Mouse (Mus musculus): ENCODE data around the gene Foxj1. TPM values are rescaled to one million over a fixed set of nuclear protein-coding genes. Genes with fewer than 3 reads are reported as not detected.
"Not testable (repeated sequence)": the region's sequence is repeated elsewhere in the genome, so short reads cannot be mapped to it uniquely, and the experiment has no call there.

Gene Foxj1
- polyA plus RNA-seq, 1 experiment from 2014 or later = 0.25 TPM

- Histone ChIP-seq H3K4me1 (peaks cover 38% of the 10 kb centered on the region), H3K27ac (no peak overlapping the region; the same call in 1 of the 2 replicates), H3K4me3 (no peak overlapping the region), H3K9me3 (no peaks in the 10 kb centered on the region), H3K36me3 (peaks cover 17% of the 10 kb centered on the region; the same call in 1 of the 2 replicates), H3K27me3 (no peaks in the 10 kb centered on the region), H3K4me2 (replicated peaks) (peak overlapping the region; percentile 27), H3K9ac (0 out of 2 replicates have a peak overlapping the region, but pooled peaks have one; percentile 8)
- no peak for ATAC-seq (ENCODE audit: low FRiP score, low read depth)
- 34% methylated on average over 13 of the region's 13 CpGs for WGBS
Observed at GRCm38 (mm10) chr11:116365432-116365831, 30.2 kb upstream of the Foxj1 start.

- peaks cover 24% of the 10 kb centered on the region for H3K4me1 ChIP-seq
- no peak overlapping the region for H3K27ac ChIP-seq
- H3K4me2 ChIP-seq (replicated peaks) = no peak overlapping the region
- no peaks in the 10 kb centered on the region for H3K9me3 ChIP-seq
- no peak overlapping the region for H3K4me3 ChIP-seq
- H3K9ac ChIP-seq = no peak overlapping the region
- 51% methylated on average over 11 of the region's 11 CpGs for WGBS
- ATAC-seq (ENCODE audit: low FRiP score, low read depth) = no peak
- H3K27me3 ChIP-seq = no peaks in the 10 kb centered on the region
- H3K36me3 ChIP-seq = peaks cover 42% of the 10 kb centered on the region
Observed at GRCm38 (mm10) chr11:116362015-116362414, 26.8 kb upstream of the Foxj1 start.

DNA sequence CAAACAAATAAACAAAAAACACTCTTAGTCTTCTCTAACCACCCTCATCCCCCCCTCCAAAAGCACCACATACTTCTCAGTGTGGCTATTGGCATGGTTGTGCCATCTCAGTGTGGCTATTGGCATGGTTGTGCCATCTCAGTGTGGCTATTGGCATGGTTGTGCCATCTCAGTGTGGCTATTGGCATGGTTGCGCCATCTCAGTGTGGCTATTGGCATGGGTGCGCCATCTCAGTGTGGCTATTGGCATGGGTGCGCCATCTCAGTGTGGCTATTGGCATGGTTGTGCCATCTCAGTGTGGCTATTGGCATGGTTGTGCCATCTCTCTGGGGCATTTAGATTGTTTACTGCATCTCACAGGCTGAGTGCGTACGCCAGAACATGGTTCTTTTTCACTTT is 25.7 kb upstream of the Foxj1 start:
- H3K4me1 ChIP-seq = peaks cover 20% of the 10 kb centered on the region
- not testable (repeated sequence) for H3K27me3 ChIP-seq; H3K27ac ChIP-seq; H3K9me3 ChIP-seq; ATAC-seq (ENCODE audit: low FRiP score, low read depth); H3K4me3 ChIP-seq; H3K4me2 ChIP-seq (replicated peaks); H3K9ac ChIP-seq
- peaks cover 48% of the 10 kb centered on the region for H3K36me3 ChIP-seq
- 98% methylated on average over 5 of the region's 5 CpGs for WGBS

DNA sequence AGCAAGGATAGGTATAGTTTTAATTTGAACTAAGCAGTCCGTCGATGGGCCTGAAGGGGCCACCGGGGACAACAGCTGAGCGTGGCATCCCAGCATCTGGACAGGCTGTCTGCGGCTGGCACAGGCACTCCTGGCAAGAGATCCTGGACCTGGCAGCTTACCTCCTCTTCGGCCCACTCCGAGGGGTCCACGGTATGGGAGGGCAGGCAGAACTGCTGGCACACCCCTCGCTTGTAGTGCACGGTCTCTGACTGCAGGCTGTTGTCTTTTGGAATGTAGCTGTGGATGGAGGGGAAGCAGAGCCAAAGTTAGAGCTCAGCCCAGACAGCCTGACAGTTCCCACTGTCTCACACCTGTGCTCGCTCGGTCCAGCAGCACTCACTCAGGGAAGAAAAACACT is 24.5 kb upstream of the Foxj1 start:
- Histone ChIP-seq H3K4me1 (peaks cover 7% of the 10 kb centered on the region), H3K27me3 (no peaks in the 10 kb centered on the region), H3K9me3 (0 out of 2 replicates have a peak, but pooled peaks cover 4% of the 10 kb centered on the region), H3K27ac (no peak overlapping the region), H3K4me3 (no peak overlapping the region), H3K4me2 (replicated peaks) (no peak overlapping the region), H3K9ac (no peak overlapping the region), H3K36me3 (peaks cover 60% of the 10 kb centered on the region)
- 86% methylated on average over 12 of the region's 12 CpGs for WGBS
- no peak for ATAC-seq (ENCODE audit: low FRiP score, low read depth)

DNA sequence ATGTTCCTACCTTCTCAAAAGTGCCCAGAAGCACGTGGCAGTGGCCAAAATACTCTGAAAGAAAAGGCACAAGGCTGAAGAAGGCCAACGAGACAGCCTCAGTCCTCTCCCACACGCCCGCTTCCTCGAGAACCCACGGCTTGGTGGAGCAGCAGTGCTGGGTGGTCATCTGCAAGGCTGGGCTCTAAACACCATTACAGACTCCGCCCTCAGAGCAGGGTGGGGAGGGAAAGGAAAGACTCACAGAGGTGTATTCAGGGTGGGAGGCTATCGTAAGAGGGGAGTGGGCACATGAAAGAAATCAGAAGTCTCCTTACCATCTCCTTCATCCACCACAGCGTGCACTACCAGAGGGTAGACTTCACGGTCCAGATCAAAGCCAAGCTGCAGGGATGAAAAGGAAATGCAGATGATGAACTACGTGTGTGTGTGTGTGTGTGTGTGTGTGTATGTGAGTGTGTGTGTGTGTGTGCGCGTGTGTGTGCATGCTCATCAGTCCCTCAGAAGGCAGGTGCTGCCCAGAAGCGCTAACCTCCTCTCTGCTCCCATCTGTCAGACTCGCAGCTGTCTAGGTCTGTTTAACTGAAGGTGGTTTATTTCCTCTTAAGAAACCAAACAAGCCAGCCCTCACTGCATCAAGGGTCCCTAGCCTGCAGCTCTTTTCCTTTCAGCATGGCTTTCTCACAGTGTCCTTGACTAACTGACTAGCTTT is 23.9 kb upstream of the Foxj1 start:
- 68% methylated on average over 15 of the region's 15 CpGs for WGBS
- peaks cover 66% of the 10 kb centered on the region for H3K36me3 ChIP-seq
- ATAC-seq (ENCODE audit: low FRiP score, low read depth) = no peak
- H3K9ac ChIP-seq = no peak overlapping the region
- H3K4me2 ChIP-seq (replicated peaks) = no peak overlapping the region
- H3K27me3 ChIP-seq = no peaks in the 10 kb centered on the region
- no peak overlapping the region for H3K27ac ChIP-seq
- 0 out of 2 replicates have a peak, but pooled peaks cover 4% of the 10 kb centered on the region for H3K9me3 ChIP-seq
- peaks cover 2% of the 10 kb centered on the region; the same call in 1 of the 2 replicates for H3K4me1 ChIP-seq
- no peak overlapping the region for H3K4me3 ChIP-seq

- peaks cover 79% of the 10 kb centered on the region for H3K36me3 ChIP-seq
- H3K4me1 ChIP-seq = no peaks in the 10 kb centered on the region
- H3K27ac ChIP-seq = no peak overlapping the region
- no peak for ATAC-seq (ENCODE audit: low FRiP score, low read depth)
- no peak overlapping the region for H3K4me3 ChIP-seq
- H3K27me3 ChIP-seq = no peaks in the 10 kb centered on the region
- H3K9ac ChIP-seq = no peak overlapping the region
- no peak overlapping the region for H3K4me2 ChIP-seq (replicated peaks)
- 33% methylated on average over 17 of the region's 17 CpGs for WGBS
- 0 out of 2 replicates have a peak, but pooled peaks cover 4% of the 10 kb centered on the region for H3K9me3 ChIP-seq
Observed at GRCm38 (mm10) chr11:116354521-116354920, 19.3 kb upstream of the Foxj1 start.

DNA sequence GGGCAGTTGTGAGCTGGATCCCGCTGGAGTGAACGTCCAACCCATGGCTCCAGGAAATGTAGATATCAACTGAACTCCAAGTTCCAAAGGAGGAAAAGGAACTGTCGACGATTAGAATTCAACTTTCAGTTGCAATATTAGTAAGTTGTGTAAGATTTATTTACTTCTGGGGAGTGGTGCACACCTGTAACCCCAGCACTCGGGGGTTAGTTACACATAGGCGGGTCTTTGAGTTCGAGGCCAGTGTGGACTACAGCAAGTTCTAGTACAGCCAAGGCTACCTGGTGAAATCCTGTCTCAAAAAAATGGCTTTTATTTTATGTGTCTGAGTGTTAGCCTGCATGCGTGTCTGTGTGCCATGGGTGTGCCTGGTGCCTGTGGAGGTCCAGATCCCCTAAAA is 18.3 kb upstream of the Foxj1 start:
- H3K36me3 ChIP-seq = peaks cover 79% of the 10 kb centered on the region
- no peaks in the 10 kb centered on the region for H3K27me3 ChIP-seq
- no peak overlapping the region for H3K27ac ChIP-seq
- H3K9ac ChIP-seq = no peak overlapping the region
- no peak overlapping the region for H3K4me3 ChIP-seq
- 0 out of 2 replicates have a peak, but pooled peaks cover 4% of the 10 kb centered on the region for H3K9me3 ChIP-seq
- WGBS = 89% methylated on average over 8 of the region's 8 CpGs
- no peak overlapping the region for H3K4me2 ChIP-seq (replicated peaks)
- no peaks in the 10 kb centered on the region for H3K4me1 ChIP-seq
- no peak for ATAC-seq (ENCODE audit: low FRiP score, low read depth)

DNA sequence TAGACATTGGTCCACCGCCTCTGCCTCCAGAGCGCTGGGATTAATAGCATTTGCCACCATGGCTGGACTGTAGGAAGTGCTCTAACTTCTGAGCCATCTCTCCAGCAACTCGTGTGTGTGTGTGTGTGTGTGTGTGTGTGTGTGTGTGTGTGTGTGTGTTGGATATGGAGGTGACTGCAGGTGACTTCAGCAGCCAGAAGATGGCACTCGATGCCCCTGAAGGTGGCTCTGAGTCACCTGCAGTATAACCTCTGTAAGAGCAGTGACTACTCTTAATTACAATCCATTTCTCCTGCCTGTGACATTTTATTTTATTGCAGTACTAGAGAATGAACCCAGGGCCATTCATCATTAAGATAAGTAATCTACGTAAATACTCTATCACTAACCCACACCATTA is 16.1 kb upstream of the Foxj1 start:
- Histone ChIP-seq H3K36me3 (peaks cover 86% of the 10 kb centered on the region), H3K4me3 (no peak overlapping the region), H3K4me2 (replicated peaks) (no peak overlapping the region), H3K4me1 (no peaks in the 10 kb centered on the region), H3K9me3 (0 out of 2 replicates have a peak, but pooled peaks cover 4% of the 10 kb centered on the region), H3K27me3 (no peaks in the 10 kb centered on the region), H3K9ac (no peak overlapping the region), H3K27ac (no peak overlapping the region)
- no peak for ATAC-seq (ENCODE audit: low FRiP score, low read depth)
- 85% methylated on average over 5 of the region's 5 CpGs for WGBS

GRCm38 (mm10) chr11:116347955-116348354 is 12.8 kb upstream of the Foxj1 start:
- ATAC-seq (ENCODE audit: low FRiP score, low read depth) = peak; percentile 24; the same call in 1 of the 2 replicates
- H3K36me3 ChIP-seq = peaks cover 83% of the 10 kb centered on the region
- no peaks in the 10 kb centered on the region for H3K9me3 ChIP-seq
- no peak overlapping the region for H3K27ac ChIP-seq
- no peaks in the 10 kb centered on the region for H3K4me1 ChIP-seq
- WGBS = 72% methylated on average over 5 of the region's 5 CpGs
- no peak overlapping the region for H3K4me3 ChIP-seq
- H3K4me2 ChIP-seq (replicated peaks) = no peak overlapping the region
- H3K9ac ChIP-seq = no peak overlapping the region
- H3K27me3 ChIP-seq = no peaks in the 10 kb centered on the region

DNA sequence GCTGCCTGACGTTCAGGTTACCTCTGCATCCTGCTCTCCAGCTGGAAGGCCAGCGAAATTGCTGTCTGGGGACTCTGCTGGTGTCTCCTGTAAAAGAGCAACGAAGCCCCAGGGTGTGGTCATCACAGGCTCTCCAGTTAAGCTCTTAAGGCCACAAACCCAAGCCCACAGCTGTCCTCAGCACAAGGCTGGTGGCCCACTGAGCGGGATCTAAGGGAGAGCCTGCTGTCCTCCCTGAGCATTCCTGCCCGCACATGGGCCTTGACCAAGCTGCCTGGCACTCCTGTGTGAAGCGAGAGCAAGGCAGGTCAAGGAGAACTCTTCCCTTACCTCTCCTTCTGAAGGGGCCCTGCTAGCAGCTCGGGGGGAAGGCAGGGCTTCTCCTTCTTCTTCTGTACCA is 11.8 kb upstream of the Foxj1 start:
- Histone ChIP-seq H3K4me3 (no peak overlapping the region), H3K27me3 (no peaks in the 10 kb centered on the region), H3K9me3 (no peaks in the 10 kb centered on the region), H3K27ac (no peak overlapping the region), H3K36me3 (peaks cover 91% of the 10 kb centered on the region), H3K4me2 (replicated peaks) (no peak overlapping the region), H3K4me1 (no peaks in the 10 kb centered on the region), H3K9ac (0 out of 2 replicates have a peak overlapping the region, but pooled peaks have one; percentile 4)
- no peak for ATAC-seq (ENCODE audit: low FRiP score, low read depth)
- 79% methylated on average over 7 of the region's 7 CpGs for WGBS

DNA sequence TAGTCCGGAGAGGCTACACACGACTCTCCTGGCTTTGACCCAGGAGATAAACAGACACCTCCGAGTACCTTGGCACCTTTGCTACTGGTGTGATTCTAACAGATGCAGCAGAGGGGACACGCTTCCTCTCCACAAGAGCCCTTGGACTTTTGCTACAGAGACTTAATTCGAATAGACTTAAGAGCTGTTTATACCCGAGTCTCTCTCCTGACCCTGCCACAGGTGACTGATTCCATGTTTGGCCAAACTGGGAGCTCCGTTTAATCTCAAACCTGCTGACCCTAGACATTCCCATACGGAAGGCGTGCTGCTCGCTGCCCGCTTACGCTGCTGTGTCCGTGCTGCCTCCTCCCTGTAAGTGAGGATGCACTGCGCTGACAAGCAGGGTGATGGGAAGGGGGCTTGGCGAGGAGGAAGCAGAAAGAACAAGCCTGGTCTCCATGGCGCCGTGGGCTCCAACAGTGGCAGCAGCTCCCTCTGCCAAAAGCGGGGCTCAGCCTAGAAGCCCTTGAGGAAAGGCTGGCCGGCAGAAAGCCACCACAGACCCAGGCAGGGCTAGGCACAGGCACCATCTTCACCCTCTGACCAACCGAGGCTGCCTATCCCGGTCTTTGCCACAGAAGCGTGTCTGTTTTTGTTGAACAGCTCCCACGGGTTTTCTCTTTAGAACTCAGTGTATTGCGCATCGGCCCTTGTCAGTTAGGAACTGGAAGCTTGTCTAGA is 7.0 kb upstream of the Foxj1 start:
- 0 out of 2 replicates have a peak, but pooled peaks cover 2% of the 10 kb centered on the region for H3K27me3 ChIP-seq
- ATAC-seq (ENCODE audit: low FRiP score, low read depth) = no peak
- peaks cover 7% of the 10 kb centered on the region; the same call in 1 of the 2 replicates for H3K4me1 ChIP-seq
- H3K27ac ChIP-seq = no peak overlapping the region
- H3K9me3 ChIP-seq = no peaks in the 10 kb centered on the region
- H3K4me3 ChIP-seq = no peak overlapping the region
- H3K36me3 ChIP-seq = peaks cover 67% of the 10 kb centered on the region
- whole genome bisulfite sequencing = 76% methylated on average over 25 of the region's 25 CpGs
- H3K9ac ChIP-seq = no peak overlapping the region
- H3K4me2 ChIP-seq (replicated peaks) = no peak overlapping the region

- Histone ChIP-seq H3K27ac (no peak overlapping the region), H3K4me1 (peaks cover 41% of the 10 kb centered on the region), H3K9ac (peak overlapping the region; percentile 39; the same call in 1 of the 2 replicates), H3K4me2 (replicated peaks) (0 out of 2 replicates have a peak overlapping the region, but pooled peaks have one; percentile 16), H3K36me3 (peaks cover 26% of the 10 kb centered on the region), H3K9me3 (no peaks in the 10 kb centered on the region), H3K27me3 (peaks cover 29% of the 10 kb centered on the region), H3K4me3 (no peak overlapping the region)
- no peak for ATAC-seq (ENCODE audit: low FRiP score, low read depth)
- 72% methylated on average over 6 of the region's 6 CpGs for WGBS
Observed at GRCm38 (mm10) chr11:116337531-116337930, 2.3 kb upstream of the Foxj1 start.

Data from limb, embryonic 13.5 days (tissue).